Mouse (Mus musculus) gastrocnemius, postnatal 25 days (tissue): ENCODE measurements around the gene Hax1. TPM values are rescaled to one million over a fixed set of nuclear protein-coding genes. Genes with fewer than 3 reads are reported as not detected.

Experiments used
- DNase-seq: peaks from one replicate; pipeline ENCODE4 v3.0.0; 2022
- long read RNA-seq, 2 experiments: library from polyadenylated mRNA; stranded (forward); transcript quantifications; one replicate each; pipeline ENCODE4 v2.0.0; 2021
- total RNA-seq, 2 experiments: library from RNA; stranded (reverse); gene quantifications; 1 replicate in 1 of 2; 2 replicates in 1 of 2; pipeline ENCODE4 v1.2.3; 2021

Gene Hax1
- 10 to 100 TPM; 44.7 to 54.8 TPM for total RNA-seq
- long read RNA-seq, experiment 1, transcript Hax1-201 (7 exons, 1,139 nt), result major isoform, 35 of 50 reads
- long read RNA-seq, experiment 1, partial matches to known transcripts, result 3 of 50 reads
- long read RNA-seq, experiment 1, other reads (novel, unspliced or antisense), result 9 of 50 reads
- long read RNA-seq, experiment 2, transcript Hax1-201 (7 exons, 1,139 nt), result major isoform, 40 of 50 reads
- long read RNA-seq, experiment 2, partial matches to known transcripts, result 1 of 50 reads
- long read RNA-seq, experiment 2, other reads (novel, unspliced or antisense), result 4 of 50 reads

DNA sequence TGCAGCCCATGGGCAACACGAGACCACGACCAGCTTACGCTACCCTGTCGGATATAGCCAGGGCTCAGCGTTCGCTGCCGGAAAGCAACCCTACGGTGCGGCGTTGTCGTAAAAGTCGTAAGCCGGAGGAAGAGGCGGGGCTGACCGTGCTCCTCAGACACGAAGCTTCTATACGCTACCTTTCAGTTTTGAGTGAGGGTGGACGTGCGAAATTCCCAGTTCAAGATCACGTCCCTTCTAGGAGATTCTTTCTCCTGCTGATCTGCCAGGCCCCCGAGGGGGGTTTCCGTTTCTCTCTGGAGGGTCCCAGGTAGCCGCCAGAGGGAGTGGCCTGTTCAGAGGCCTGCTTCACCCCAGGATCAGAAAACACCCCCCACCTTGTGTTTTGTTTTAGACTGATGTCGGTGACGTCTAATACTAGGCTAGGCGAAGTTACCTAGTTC is at the start of gene Hax1:
Gene Hax1, minus strand, starts transcription at position 169 of the 443 bp plus-strand sequence.
- DNase-seq, result peak; percentile 88

DNA sequence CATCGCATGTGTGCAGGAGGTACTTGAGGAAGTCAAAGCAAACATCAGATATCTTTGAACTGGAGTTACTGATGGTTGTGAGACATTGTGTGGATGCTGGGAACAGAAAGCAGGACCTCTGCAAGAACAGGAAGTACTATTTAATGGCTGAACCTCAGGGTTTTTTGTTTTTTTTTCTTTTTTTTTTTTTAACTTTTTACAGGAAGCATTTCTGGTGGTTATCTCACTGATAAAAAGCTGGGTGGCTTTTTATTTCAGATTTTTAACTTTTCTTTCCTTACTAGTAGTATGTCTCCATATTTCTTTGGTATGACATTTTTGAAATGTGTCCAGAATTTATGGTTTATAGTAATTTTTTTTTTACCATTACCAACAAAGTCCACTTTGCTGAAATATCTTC is 37.7 kb upstream of the Hax1 start:
- DNase-seq, result no peak

DNA sequence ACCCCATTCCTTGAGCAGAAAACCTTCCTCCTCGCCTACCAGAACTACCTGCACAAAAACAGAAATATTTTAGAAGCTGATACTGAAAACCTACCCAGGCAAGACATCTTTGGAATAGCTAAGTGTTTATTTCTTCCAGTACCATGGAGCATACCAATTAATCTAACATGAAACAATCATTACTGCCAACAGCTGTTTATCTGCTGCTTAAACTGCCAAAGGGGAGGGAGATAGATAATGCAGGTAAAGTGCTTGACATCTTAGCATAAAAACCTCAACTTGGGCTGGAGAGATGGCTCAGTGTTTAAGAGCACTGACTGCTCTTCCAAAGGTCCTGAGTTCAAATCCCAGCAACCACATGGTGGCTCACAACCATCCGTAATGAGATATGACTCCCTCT is 36.1 kb upstream of the Hax1 start:
- DNase-seq, result no peak

DNA sequence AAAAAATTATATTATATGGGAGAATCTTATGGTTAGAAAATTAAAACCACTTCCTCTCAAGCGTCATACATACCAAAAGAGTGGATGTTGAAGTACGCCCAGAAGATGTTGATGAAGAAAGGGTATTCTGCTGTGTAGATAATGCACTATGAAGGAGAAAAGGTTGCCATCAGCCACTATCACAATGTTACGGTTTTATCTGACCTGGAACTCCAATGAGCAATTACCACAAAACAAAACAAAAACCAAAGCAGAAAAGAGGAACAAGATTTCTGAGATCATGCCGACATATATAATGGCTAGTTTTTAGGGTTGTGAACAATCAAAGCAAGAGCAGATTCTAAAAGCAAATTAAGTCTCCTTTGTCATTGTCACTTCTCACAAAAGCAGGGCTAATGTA is 18.0 kb upstream of the Hax1 start:
- no peak for DNase-seq

- DNase-seq, result no peak
Measured at GRCm38 (mm10) chr3:90010291-90010690, 11.7 kb upstream of the Hax1 start.

DNA sequence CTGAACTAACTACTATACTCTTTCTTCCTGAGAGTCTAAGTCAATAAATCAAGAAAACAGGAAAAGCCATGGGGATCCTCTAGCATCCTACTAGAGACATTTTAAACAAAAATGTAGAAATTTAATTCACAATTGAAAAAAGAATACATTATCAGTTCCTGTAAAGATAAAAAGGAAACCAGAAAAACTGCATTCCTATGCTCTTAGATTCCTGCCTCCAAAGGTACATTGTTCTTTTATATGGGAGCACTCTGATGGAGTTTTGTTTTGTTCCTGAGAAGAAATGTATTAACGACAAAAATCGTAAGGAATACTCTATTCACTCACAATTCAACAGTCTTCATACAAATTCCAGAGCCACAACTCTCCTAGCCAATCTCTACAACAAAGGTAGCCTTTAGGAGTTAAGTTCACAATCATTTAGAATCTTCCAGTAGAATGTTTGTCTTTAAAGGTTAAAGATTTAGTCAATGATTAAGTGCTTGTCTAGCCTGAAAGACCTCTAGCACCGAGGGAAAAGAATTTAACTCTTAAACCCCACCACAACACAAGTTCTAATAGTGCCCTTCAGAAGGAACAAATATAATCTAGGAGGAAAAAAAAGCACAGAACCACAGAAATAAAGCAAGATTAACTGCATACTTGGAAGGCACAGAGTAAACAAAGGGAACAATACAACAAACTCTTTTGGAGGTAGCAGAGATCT is 5.7 kb upstream of the Hax1 start:
- DNase-seq, result no peak

DNA sequence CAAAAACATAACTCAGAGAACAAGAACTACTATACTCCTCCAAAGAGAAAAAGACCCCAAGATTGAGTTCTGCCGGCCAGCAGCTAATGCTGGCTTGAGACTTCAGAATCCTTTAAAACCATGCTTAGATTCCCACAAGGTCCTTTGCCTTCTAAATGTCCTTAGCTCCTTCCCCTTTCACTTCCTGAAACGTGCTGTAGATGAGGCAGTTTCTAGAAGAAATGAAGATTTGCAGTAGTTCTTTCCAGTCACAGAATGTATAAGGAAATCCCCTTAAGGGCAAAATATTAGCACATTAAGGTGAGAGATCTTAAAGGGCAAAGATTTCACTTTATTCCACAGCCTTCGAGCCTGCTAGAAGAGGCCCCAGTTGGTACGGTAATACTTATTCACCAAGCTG is 1.2 kb upstream of the Hax1 start:
- DNase-seq, result no peak

GRCm38 (mm10) chr3:89999090-89999489 is 510 bp upstream of the Hax1 start:
- DNase-seq, result no peak

- no peak for DNase-seq
Measured at GRCm38 (mm10) chr3:89997791-89998495, 637 bp downstream of the Hax1 start.

DNA sequence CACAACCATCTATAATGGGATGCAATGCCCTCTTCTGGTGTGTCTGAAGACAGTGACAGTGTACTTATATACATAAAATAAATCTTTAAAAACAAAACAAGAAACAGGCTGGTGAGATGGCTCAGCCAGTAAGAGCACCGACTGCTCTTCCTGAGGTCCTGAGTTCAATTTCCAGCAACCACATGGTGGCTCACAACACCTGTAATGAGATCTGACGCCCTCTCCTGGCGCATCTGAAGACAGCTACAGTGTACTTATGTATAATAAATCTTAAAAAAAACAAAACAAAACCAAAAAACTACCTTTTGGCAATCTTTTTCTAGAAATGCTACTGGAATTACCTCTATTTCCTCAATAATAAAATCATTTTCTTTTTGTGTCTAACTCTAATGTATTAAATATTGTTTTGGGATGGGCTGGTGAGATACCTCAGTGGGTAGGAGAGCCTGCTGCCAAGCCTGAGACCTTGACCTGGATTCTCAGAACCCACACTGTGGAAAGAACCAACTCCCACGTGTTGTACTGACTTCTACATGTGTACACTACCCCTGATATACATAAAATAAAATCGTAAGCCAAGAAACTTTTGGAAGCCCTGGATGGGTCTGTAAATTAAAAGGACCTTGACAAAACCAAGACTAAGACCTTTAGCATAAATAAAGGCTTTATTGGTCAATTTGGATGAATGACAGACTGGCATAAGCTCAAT is 3.6 kb downstream of the Hax1 start:
- no peak for DNase-seq

DNA sequence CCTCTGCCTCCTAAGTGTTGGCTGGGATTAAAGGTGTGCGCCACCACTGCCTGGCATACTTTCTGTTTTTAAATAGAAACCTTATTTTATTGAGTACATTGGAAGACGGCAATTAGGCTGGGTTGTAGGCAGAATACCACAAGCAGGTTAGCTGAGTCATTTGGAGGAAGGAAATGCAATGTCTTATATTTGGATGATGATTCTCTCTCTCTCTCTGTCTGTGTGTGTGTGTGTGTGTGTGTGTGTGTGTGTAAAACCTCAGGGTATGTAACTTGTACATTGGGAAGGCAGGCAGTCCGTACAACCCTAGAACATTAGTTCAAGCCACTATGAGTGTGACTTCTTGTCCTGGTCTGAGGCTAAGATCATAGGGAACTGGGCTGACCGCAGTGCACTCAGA is 10.8 kb downstream of the Hax1 start:
- DNase-seq, result no peak

- no peak for DNase-seq
Measured at GRCm38 (mm10) chr3:89987211-89987610, 11.4 kb downstream of the Hax1 start.

DNA sequence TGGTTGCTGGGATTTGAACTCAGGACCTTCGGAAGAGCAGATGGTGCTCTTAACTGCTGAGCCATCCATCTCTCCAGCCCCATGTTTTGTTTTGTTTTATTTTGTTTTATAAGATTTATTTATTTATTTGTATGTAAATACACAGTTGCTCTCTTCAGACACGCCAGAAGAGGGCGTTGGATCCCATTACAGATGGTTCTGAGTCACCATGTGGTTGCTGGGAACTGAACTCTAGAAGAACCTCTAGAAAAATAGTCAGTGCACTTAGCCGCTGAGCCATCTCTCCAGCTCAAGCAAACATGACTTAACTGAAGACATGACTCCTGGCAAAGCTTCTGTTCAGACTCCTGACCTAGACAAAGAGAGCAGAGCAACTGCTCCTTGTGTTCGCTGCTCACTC is 16.2 kb downstream of the Hax1 start:
- DNase-seq, result no peak

DNA sequence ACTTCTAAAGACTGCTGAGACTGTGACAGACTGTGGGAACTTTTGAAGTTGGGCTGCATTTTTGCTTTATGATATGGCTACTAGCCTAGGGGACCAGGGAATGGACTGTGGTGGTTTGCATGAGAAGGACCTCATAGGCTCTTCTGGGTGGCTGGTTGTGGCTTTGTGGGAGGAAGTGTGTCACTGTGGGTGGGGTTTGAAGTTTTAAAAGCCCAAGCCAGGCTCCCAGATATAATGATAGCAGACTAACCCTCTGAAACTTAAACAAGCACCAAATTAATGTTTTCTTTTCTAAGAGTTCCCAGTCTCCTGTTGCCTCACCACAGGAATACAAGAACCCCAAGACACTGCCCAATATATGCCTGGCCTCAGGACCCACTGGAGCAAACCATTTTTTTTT is 21.7 kb downstream of the Hax1 start:
- no peak for DNase-seq

DNA sequence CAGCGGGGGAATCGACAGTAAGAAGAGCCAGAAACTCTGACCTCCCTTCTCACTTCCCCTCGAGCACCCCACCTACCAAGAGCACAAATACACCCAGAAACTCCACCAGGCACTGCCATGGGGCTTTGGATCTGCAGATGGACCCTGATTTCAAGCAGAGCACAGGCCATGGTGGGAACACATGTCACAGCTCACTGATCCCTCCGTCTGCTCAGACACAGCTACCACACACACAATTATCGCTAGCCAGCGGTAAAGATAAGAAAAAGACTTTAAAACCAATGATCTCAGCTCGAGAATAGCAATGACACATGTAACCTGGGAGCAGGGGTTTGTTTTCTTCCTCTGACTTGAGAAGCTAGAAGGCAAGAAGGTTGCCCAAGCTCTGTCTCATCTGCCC is 30.1 kb downstream of the Hax1 start:
- no peak for DNase-seq

- DNase-seq, result no peak
Measured at GRCm38 (mm10) chr3:89966946-89967345, 31.6 kb downstream of the Hax1 start.

DNA sequence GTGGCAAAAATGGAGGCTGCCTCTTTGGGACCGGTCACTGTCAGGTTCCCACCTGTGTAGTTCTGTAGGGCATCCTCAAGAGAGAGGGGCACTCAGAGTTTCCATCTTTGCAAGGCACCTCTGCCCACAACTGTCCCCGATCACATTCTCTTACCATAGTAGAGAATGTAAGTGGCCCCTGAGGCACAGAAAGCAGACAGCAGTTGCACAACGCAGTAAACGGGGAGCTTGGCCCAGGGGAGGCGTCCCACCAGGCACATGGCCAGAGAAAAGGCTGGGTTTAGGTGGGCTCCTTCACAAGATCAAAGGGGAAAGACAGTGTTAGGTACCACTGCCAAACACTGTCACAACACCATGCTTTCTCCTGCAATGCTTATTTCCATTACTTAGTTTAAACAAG is 32.6 kb downstream of the Hax1 start:
- no peak for DNase-seq

GRCm38 (mm10) chr3:89965557-89965956 is 33.0 kb downstream of the Hax1 start:
- DNase-seq, result no peak

- DNase-seq, result peak; percentile 37
Measured at GRCm38 (mm10) chr3:89963926-89964739, 34.4 kb downstream of the Hax1 start.

GRCm38 (mm10) chr3:89963221-89963763 is 35.3 kb downstream of the Hax1 start, which contains the start of gene Atp8b2:
Gene Atp8b2 (minus strand): TSS chr3:89963508.
- peak; percentile 69 for DNase-seq

DNA sequence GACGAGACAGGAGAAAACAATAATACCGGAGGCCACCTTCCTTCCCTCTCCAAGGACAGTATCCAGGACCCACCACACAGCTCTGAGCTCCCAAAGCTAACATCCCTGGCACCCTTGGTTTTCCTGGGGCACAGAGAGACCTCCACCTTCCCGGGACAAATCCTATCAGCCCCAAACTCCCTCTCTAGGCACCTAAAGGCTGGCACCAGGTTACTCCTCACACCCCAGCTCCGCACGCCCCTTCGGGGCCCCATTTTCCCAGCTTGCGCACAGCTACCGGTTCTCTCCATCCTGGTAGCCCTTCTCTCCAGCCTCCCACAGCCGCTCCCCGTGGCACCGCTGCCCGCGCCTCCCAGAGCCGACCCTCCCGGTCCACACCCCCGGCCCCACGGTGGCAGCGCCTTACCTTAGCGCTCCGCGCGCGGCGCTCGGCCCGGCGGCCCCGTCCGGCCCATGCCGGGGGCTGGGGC is 35.8 kb downstream of the Hax1 start:
- DNase-seq, result no peak
